Mouse (Mus musculus) bone marrow, adult 2 months (tissue): ENCODE measurements around the gene Arhgap25.

Experiments
- CTCF ChIP-seq: fragments of 200-500 bp; IDR thresholded peaks from 2 replicates; pipeline ENCODE4 v1.5.1; 2011; ENCODE audit warnings: low read length, control low read depth; ENCODE audit not compliant: control insufficient read depth, insufficient read depth
- POLR2A ChIP-seq: fragments of 200-500 bp; IDR thresholded peaks from 2 replicates; pipeline ENCODE4 v1.6.1; 2011; ENCODE audit warnings: low read depth, mild to moderate bottlenecking, control low read depth, low read length, borderline replicate concordance; ENCODE audit not compliant: control insufficient read depth

DNA sequence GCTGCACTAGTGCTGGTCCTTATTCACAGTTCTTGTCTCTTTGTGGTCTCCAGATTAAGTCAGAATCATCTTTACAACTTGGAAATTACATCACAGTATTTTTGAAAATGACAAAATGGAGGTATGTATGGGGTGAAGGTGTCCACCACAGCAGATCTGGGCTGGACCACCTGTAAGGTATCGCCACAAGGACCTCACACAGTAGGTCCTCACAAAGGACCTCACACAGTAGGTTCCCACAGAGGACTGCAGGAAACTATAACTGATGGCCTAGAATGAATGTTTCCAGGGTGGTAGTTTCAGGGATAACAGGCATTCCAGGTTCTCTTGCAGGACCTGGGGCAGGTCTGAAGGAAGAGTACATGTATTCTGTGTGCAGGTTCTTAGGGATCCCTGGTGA, 65.7 kb downstream of the Arhgap25 start:
- TF ChIP-seq CTCF (no peak), POLR2A (no peak)
